Mouse (Mus musculus): ENCODE measurements at regions not wholly inside any gene's neighbourhood (a gene's known extent, or its start where the extent isn't known, plus 50 kb on each side); places are given as distances from the start of the nearest gene placed in this dataset.

- TF ChIP-seq POLR2A (IDR thresholded peaks at IDR 0.05; ENCODE audit: control insufficient read depth, extremely low read depth, insufficient read depth, low read length, poor library complexity) (no peak), CTCF (IDR thresholded peaks at IDR 0.05; ENCODE audit: borderline replicate concordance, control insufficient read depth, extremely low read depth, insufficient read depth, low read length, poor library complexity) (no peak)
Observed at GRCm38 (mm10) chr1:181262496-181262895, 50.7 kb upstream of the Wdr26 start.
